Mouse (Mus musculus) neural tube, embryonic 15.5 days (tissue): ENCODE measurements around the gene Dapk3. TPM values are rescaled to one million over a fixed set of nuclear protein-coding genes. Genes with fewer than 3 reads are reported as not detected.

Experiments
- ATAC-seq: fragments of 200-750 bp; cut with Nextera tagmentation; 2 replicates; pipeline ENCODE4 v1.8.0; 2017; ENCODE audit warnings: mild to moderate bottlenecking, moderate TSS enrichment, moderate library complexity; ENCODE audit not compliant: low FRiP score
- H3K27ac ChIP-seq: fragments of 300-500 bp; sonication (generic); replicated peaks from 2 replicates; pipeline ENCODE4 v1.5.1; 2015; ENCODE audit warnings: mild to moderate bottlenecking, inconsistent platforms
- H3K27me3 ChIP-seq: fragments of 300-500 bp; sonication (generic); replicated peaks from 2 replicates; pipeline ENCODE4 v1.6.1; 2015; ENCODE audit warnings: inconsistent platforms
- H3K36me3 ChIP-seq: fragments of 300-500 bp; sonication (generic); 2 replicates; pipeline ENCODE4 v1.6.1; 2015; ENCODE audit warnings: inconsistent platforms
- H3K4me1 ChIP-seq: fragments of 300-500 bp; sonication (generic); 2 replicates; pipeline ENCODE4 v1.6.1; 2015; ENCODE audit warnings: inconsistent platforms
- H3K4me2 ChIP-seq: fragments of 300-500 bp; sonication (generic); 2 replicates; pipeline ENCODE4 v1.6.1; 2015; ENCODE audit warnings: inconsistent platforms, mild to moderate bottlenecking, moderate library complexity
- H3K4me3 ChIP-seq: fragments of 300-500 bp; sonication (generic); replicated peaks from 2 replicates; pipeline ENCODE4 v1.5.1; 2015; ENCODE audit warnings: mild to moderate bottlenecking, inconsistent platforms
- H3K9ac ChIP-seq: fragments of 300-500 bp; sonication (generic); replicated peaks from 2 replicates; pipeline ENCODE4 v1.6.1; 2015; ENCODE audit warnings: mild to moderate bottlenecking, inconsistent platforms
- H3K9me3 ChIP-seq: fragments of 300-500 bp; sonication (generic); replicated peaks from 2 replicates; pipeline ENCODE4 v1.6.1; 2016; ENCODE audit warnings: inconsistent platforms
- WGBS: fragments of 180-500 bp; shearing (Covaris S2); methylation state at CpG from one replicate; pipeline ENCODE4 v1.1.7; 2015; ENCODE audit warnings: mixed read lengths; 5-methylcytosine and 5-hydroxymethylcytosine counted together
- polyA plus RNA-seq: library from polyadenylated mRNA; unstranded; fragments of >200 nt; fragmentation: Nextera tagmentation; extraction: Ambion mirVana; gene quantifications from 2 replicates; pipeline ENCODE4 v1.2.1, GENCODE M21; 2015

Dapk3 gene
- polyA plus RNA-seq, 1 experiment from 2014 or later, result 70.4 TPM

- no peak overlapping the region for H3K9ac ChIP-seq
- H3K4me1 ChIP-seq, result peaks cover 25% of the 10 kb centered on the region
- H3K9me3 ChIP-seq, result no peaks in the 10 kb centered on the region
- H3K27me3 ChIP-seq, result peaks cover 30% of the 10 kb centered on the region
- H3K4me2 ChIP-seq, result no peak overlapping the region
- no peak for ATAC-seq
- WGBS, result 65% methylated on average over 11 of the region's 11 CpGs
- H3K4me3 ChIP-seq, result no peak overlapping the region
- no peaks in the 10 kb centered on the region for H3K36me3 ChIP-seq
- no peak overlapping the region for H3K27ac ChIP-seq
Observed at GRCm38 (mm10) chr10:81196470-81197065, 13.8 kb downstream of the Dapk3 start.

- no peak overlapping the region for H3K4me2 ChIP-seq
- peaks cover 30% of the 10 kb centered on the region for H3K27me3 ChIP-seq
- no peak overlapping the region for H3K9ac ChIP-seq
- peaks cover 19% of the 10 kb centered on the region for H3K4me1 ChIP-seq
- no peak overlapping the region for H3K4me3 ChIP-seq
- no peaks in the 10 kb centered on the region for H3K36me3 ChIP-seq
- 62% methylated on average over 6 of the region's 6 CpGs for WGBS
- ATAC-seq, result no peak
- H3K27ac ChIP-seq, result no peak overlapping the region
- H3K9me3 ChIP-seq, result no peaks in the 10 kb centered on the region
Observed at GRCm38 (mm10) chr10:81197305-81197704, 14.5 kb downstream of the Dapk3 start.

GRCm38 (mm10) chr10:81198230-81198629 is 15.4 kb downstream of the Dapk3 start:
- no peak overlapping the region for H3K27ac ChIP-seq
- H3K4me3 ChIP-seq, result no peak overlapping the region
- ATAC-seq, result no peak
- H3K36me3 ChIP-seq, result no peaks in the 10 kb centered on the region
- H3K9ac ChIP-seq, result no peak overlapping the region
- H3K4me2 ChIP-seq, result no peak overlapping the region
- WGBS, result 1% methylated on average over 9 of the region's 9 CpGs
- no peaks in the 10 kb centered on the region for H3K9me3 ChIP-seq
- H3K4me1 ChIP-seq, result peaks cover 14% of the 10 kb centered on the region
- H3K27me3 ChIP-seq, result peaks cover 30% of the 10 kb centered on the region

- WGBS, result 89% methylated on average over 6 of the region's 6 CpGs
- no peak overlapping the region for H3K4me3 ChIP-seq
- H3K36me3 ChIP-seq, result no peaks in the 10 kb centered on the region
- H3K27ac ChIP-seq, result no peak overlapping the region
- H3K9me3 ChIP-seq, result no peaks in the 10 kb centered on the region
- H3K4me1 ChIP-seq, result peaks cover 8% of the 10 kb centered on the region
- no peak overlapping the region for H3K9ac ChIP-seq
- H3K27me3 ChIP-seq, result peaks cover 30% of the 10 kb centered on the region
- ATAC-seq, result no peak
- H3K4me2 ChIP-seq, result no peak overlapping the region
Observed at GRCm38 (mm10) chr10:81198990-81199389, 16.2 kb downstream of the Dapk3 start.

- no peak overlapping the region for H3K4me3 ChIP-seq
- no peak overlapping the region for H3K9ac ChIP-seq
- peaks cover 23% of the 10 kb centered on the region for H3K27me3 ChIP-seq
- H3K27ac ChIP-seq, result no peak overlapping the region
- no peak overlapping the region for H3K4me2 ChIP-seq
- no peak for ATAC-seq
- H3K4me1 ChIP-seq, result no peaks in the 10 kb centered on the region; the same call in 1 of the 2 replicates
- WGBS, result 85% methylated on average over 13 of the region's 13 CpGs
- no peaks in the 10 kb centered on the region for H3K9me3 ChIP-seq
- no peaks in the 10 kb centered on the region; the same call in 1 of the 2 replicates for H3K36me3 ChIP-seq
Observed at GRCm38 (mm10) chr10:81200141-81200540, 17.3 kb downstream of the Dapk3 start.

- Histone ChIP-seq H3K27me3 (peaks cover 17% of the 10 kb centered on the region), H3K9ac (no peak overlapping the region), H3K4me3 (no peak overlapping the region), H3K4me2 (no peak overlapping the region), H3K9me3 (no peaks in the 10 kb centered on the region), H3K27ac (no peak overlapping the region), H3K4me1 (no peaks in the 10 kb centered on the region; the same call in 1 of the 2 replicates), H3K36me3 (peaks cover under 1% of the 10 kb centered on the region)
- ATAC-seq, result no peak
- WGBS, result 81% methylated on average over 20 of the region's 20 CpGs
Observed at GRCm38 (mm10) chr10:81200605-81201287, 17.9 kb downstream of the Dapk3 start.

GRCm38 (mm10) chr10:81201807-81202758 is 19.3 kb downstream of the Dapk3 start, which contains the start of gene Nmrk2:
Gene Nmrk2 (minus strand): TSS chr10:81202051.
- no peak within 1 kb of the TSS for H3K27ac ChIP-seq
- 58% methylated on average over 13 of the region's 13 CpGs for WGBS
- no peak within 1 kb of the TSS for H3K4me2 ChIP-seq
- peaks cover 4% of the 10 kb centered on the region; the same call in 1 of the 2 replicates for H3K27me3 ChIP-seq
- no peaks in the 10 kb centered on the region; the same call in 1 of the 2 replicates for H3K4me1 ChIP-seq
- H3K36me3 ChIP-seq, result peaks cover 9% of the 10 kb centered on the region
- no peak within 1 kb of the TSS for H3K9ac ChIP-seq
- no peak for ATAC-seq
- H3K4me3 ChIP-seq, result no peak within 1 kb of the TSS
- no peaks in the 10 kb centered on the region for H3K9me3 ChIP-seq

GRCm38 (mm10) chr10:81202978-81203720 is 20.3 kb downstream of the Dapk3 start:
- H3K9me3 ChIP-seq, result no peaks in the 10 kb centered on the region
- no peak overlapping the region for H3K27ac ChIP-seq
- H3K36me3 ChIP-seq, result peaks cover 18% of the 10 kb centered on the region
- no peaks in the 10 kb centered on the region; the same call in 1 of the 2 replicates for H3K4me1 ChIP-seq
- no peak for ATAC-seq
- WGBS, result 70% methylated on average over 8 of the region's 8 CpGs
- H3K4me2 ChIP-seq, result no peak overlapping the region
- no peaks in the 10 kb centered on the region; the same call in 1 of the 2 replicates for H3K27me3 ChIP-seq
- no peak overlapping the region for H3K4me3 ChIP-seq
- no peak overlapping the region for H3K9ac ChIP-seq

- Histone ChIP-seq H3K9ac (no peak overlapping the region), H3K36me3 (peaks cover 26% of the 10 kb centered on the region), H3K4me3 (no peak overlapping the region), H3K4me1 (no peaks in the 10 kb centered on the region; the same call in 1 of the 2 replicates), H3K27ac (no peak overlapping the region; the same call in 1 of the 2 replicates), H3K27me3 (no peaks in the 10 kb centered on the region; the same call in 1 of the 2 replicates), H3K4me2 (no peak overlapping the region), H3K9me3 (no peaks in the 10 kb centered on the region)
- no peak for ATAC-seq
- whole genome bisulfite sequencing, result 71% methylated on average over 4 of the region's 4 CpGs
Observed at GRCm38 (mm10) chr10:81204137-81204536, 21.3 kb downstream of the Dapk3 start.

GRCm38 (mm10) chr10:81210154-81210553 is 27.3 kb downstream of the Dapk3 start:
- H3K4me1 ChIP-seq, result no peaks in the 10 kb centered on the region
- no peak overlapping the region for H3K4me3 ChIP-seq
- no peak overlapping the region for H3K9ac ChIP-seq
- H3K36me3 ChIP-seq, result peaks cover 85% of the 10 kb centered on the region
- H3K27me3 ChIP-seq, result no peaks in the 10 kb centered on the region
- no peak overlapping the region for H3K27ac ChIP-seq
- no peaks in the 10 kb centered on the region for H3K9me3 ChIP-seq
- WGBS, result 98% methylated on average over 5 of the region's 5 CpGs
- no peak for ATAC-seq
- H3K4me2 ChIP-seq, result no peak overlapping the region

GRCm38 (mm10) chr10:81216260-81216659 is 33.5 kb downstream of the Dapk3 start:
- Histone ChIP-seq H3K4me1 (no peaks in the 10 kb centered on the region), H3K27ac (no peak overlapping the region), H3K4me2 (no peak overlapping the region), H3K27me3 (no peaks in the 10 kb centered on the region), H3K9ac (no peak overlapping the region), H3K9me3 (no peaks in the 10 kb centered on the region), H3K36me3 (peaks cover 88% of the 10 kb centered on the region), H3K4me3 (no peak overlapping the region)
- ATAC-seq, result no peak
- 84% methylated on average over 6 of the region's 6 CpGs for WGBS
